Mouse (Mus musculus) testis, adult 2 months (tissue): Measurements from ENCODE around the gene Gabrg3.

ENCODE experiments used
- CTCF ChIP-seq: fragments of 200-500 bp; IDR thresholded peaks from 2 replicates; pipeline ENCODE4 v1.5.1; 2012; ENCODE audit warnings: low read depth, mild to moderate bottlenecking, inconsistent platforms, low read length, moderate library complexity; ENCODE audit not compliant: control insufficient read depth, insufficient read depth, insufficient replicate concordance
- POLR2A ChIP-seq: fragments of 200-500 bp; IDR thresholded peaks from 2 replicates; pipeline ENCODE4 v1.6.1; 2012; ENCODE audit warnings: low read depth, mild to moderate bottlenecking, inconsistent platforms, low read length, moderate library complexity; ENCODE audit not compliant: control insufficient read depth

- TF ChIP-seq POLR2A: no peak
- no peak for TF ChIP-seq CTCF
These were observed 21.6 kb downstream of the Gabrg3 start for GRCm38 (mm10) chr7:57365134-57366012.
